23 mouse cellular contexts compared by ENCODE assay signal in the genomic region with DNA sequence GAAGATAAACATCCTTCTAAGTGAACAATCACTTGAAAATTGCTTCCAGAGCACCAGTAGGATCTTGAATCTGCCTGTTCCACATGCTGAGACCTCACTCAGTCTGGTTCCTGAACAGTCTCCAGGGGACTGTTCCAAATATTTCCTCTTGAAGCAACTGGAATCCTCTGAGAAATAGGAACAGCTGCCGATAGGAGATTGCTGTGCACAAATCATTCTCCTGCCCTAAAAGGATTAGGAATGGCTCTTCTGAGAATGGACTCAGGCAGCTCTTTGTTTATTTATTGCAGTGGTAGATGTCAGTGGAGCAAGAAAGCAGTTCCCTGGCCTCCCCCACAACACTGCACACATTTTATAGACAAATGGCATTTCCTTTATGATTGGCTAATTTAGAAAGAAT. TPM values are rescaled to one million over a fixed set of nuclear protein-coding genes. Genes with fewer than 3 reads are reported as not detected.
DNase-seq lines count a peak whose midpoint lies in the region; ATAC-seq and TF ChIP-seq lines count a peak whose summit lies in the region.
"Had no signal": no experiment of that assay in that cellular context is flagged by ENCODE, and none has a peak within 500 bp of the region (broad histone marks: within the 10 kb centered on the region; RNA-seq: fewer than 3 reads in every experiment).

No protein-coding gene starts in this region.

- ATAC-seq in limb, embryonic 14.5 days (ENCODE audit: low FRiP score, low read depth): peak; percentile 19; the same call in 1 of the 2 replicates
- ATAC-seq in midbrain, embryonic 12.5 days (ENCODE audit: low FRiP score, low read depth): peak; percentile 30; the same call in 1 of the 2 replicates
- ATAC-seq in midbrain, embryonic 15.5 days (replicated peaks): no peak
- ATAC-seq in midbrain, embryonic 14.5 days (ENCODE audit: low FRiP score, low TSS enrichment): no peak
- ATAC-seq: forebrain, embryonic 14.5 days; inflammation-experienced regulatory T-cells, adult 6 months had no signal

- no peaks in the 10 kb centered on the region for H3K27me3 ChIP-seq in limb, embryonic 14.5 days (ENCODE audit: control insufficient read depth, insufficient read depth, low read length)
- no peaks in the 10 kb centered on the region for H3K27me3 ChIP-seq in limb, embryonic 10.5 days (ENCODE audit: low read depth, poor library complexity, severe bottlenecking)
- H3K27me3 ChIP-seq in midbrain, embryonic 12.5 days: no peaks in the 10 kb centered on the region
- no peaks in the 10 kb centered on the region for H3K27me3 ChIP-seq in midbrain, embryonic 15.5 days (replicated peaks)
- H3K27me3 ChIP-seq in midbrain, embryonic 14.5 days (ENCODE audit: control insufficient read depth, insufficient read depth, low read length): no peaks in the 10 kb centered on the region
- H3K27me3 ChIP-seq: embryonic facial prominence, embryonic 15.5 days; hindbrain, embryonic 13.5 days had no signal

- 13% methylated on average over 1 of the region's 1 CpGs for WGBS in limb, embryonic 14.5 days
- 27% methylated on average over 1 of the region's 1 CpGs for WGBS in limb, embryonic 10.5 days
- WGBS in midbrain, embryonic 12.5 days: 30% methylated on average over 1 of the region's 1 CpGs
- 19% methylated on average over 1 of the region's 1 CpGs for WGBS in midbrain, embryonic 15.5 days
- WGBS in midbrain, embryonic 14.5 days: 14% methylated on average over 1 of the region's 1 CpGs

- H3K4me3 ChIP-seq in limb, embryonic 14.5 days (replicated peaks; ENCODE audit: low read length): no peak overlapping the region
- no peak overlapping the region for H3K4me3 ChIP-seq in limb, embryonic 10.5 days
- no peak overlapping the region for H3K4me3 ChIP-seq in midbrain, embryonic 12.5 days
- no peak overlapping the region for H3K4me3 ChIP-seq in midbrain, embryonic 15.5 days
- no peak overlapping the region for H3K4me3 ChIP-seq in midbrain, embryonic 14.5 days (replicated peaks; ENCODE audit: low read depth, low read length)
- H3K4me3 ChIP-seq: embryonic facial prominence, embryonic 15.5 days; gastrocnemius, adult 2 months; hindbrain, embryonic 13.5 days; left cerebral cortex, adult 2 months had no signal

- TF ChIP-seq POLR2A in limb, embryonic 14.5 days (IDR thresholded peaks at IDR 0.05; ENCODE audit: borderline replicate concordance, extremely low read depth, insufficient read depth, insufficient read length): no peak

- no peaks in the 10 kb centered on the region for H3K9me3 ChIP-seq in limb, embryonic 14.5 days (ENCODE audit: control insufficient read depth, low read length)
- H3K9me3 ChIP-seq in limb, embryonic 10.5 days (replicated peaks): no peaks in the 10 kb centered on the region
- no peaks in the 10 kb centered on the region for H3K9me3 ChIP-seq in midbrain, embryonic 12.5 days
- no peaks in the 10 kb centered on the region for H3K9me3 ChIP-seq in midbrain, embryonic 15.5 days
- no peaks in the 10 kb centered on the region for H3K9me3 ChIP-seq in midbrain, embryonic 14.5 days (ENCODE audit: control insufficient read depth, low read length)
- H3K9me3 ChIP-seq: embryonic facial prominence, embryonic 15.5 days; hindbrain, embryonic 13.5 days had no signal

- no peak overlapping the region for H3K4me2 ChIP-seq in limb, embryonic 14.5 days (replicated peaks; ENCODE audit: low read depth, low read length, severe bottlenecking)
- H3K4me2 ChIP-seq in midbrain, embryonic 12.5 days (replicated peaks): no peak overlapping the region
- H3K4me2 ChIP-seq in midbrain, embryonic 15.5 days: no peak overlapping the region
- H3K4me2 ChIP-seq in midbrain, embryonic 14.5 days (ENCODE audit: low read length): no peak overlapping the region
- H3K4me2 ChIP-seq: embryonic facial prominence, embryonic 15.5 days; heart, embryonic 11.5 days; hindbrain, embryonic 13.5 days had no signal

- H3K36me3 ChIP-seq in limb, embryonic 14.5 days (ENCODE audit: control insufficient read depth, insufficient read depth, low read length): no peaks in the 10 kb centered on the region
- H3K36me3 ChIP-seq in limb, embryonic 10.5 days: no peaks in the 10 kb centered on the region
- H3K36me3 ChIP-seq in midbrain, embryonic 12.5 days: no peaks in the 10 kb centered on the region
- no peaks in the 10 kb centered on the region for H3K36me3 ChIP-seq in midbrain, embryonic 15.5 days (replicated peaks)
- no peaks in the 10 kb centered on the region for H3K36me3 ChIP-seq in midbrain, embryonic 14.5 days (ENCODE audit: control insufficient read depth, insufficient read depth, low read length)
- H3K36me3 ChIP-seq: embryonic facial prominence, embryonic 15.5 days; hindbrain, embryonic 13.5 days had no signal

- H3K4me1 ChIP-seq in limb, embryonic 14.5 days (ENCODE audit: control insufficient read depth, insufficient read depth, low read length): no peaks in the 10 kb centered on the region
- H3K4me1 ChIP-seq in limb, embryonic 10.5 days: no peaks in the 10 kb centered on the region
- H3K4me1 ChIP-seq in midbrain, embryonic 12.5 days: no peaks in the 10 kb centered on the region
- H3K4me1 ChIP-seq in midbrain, embryonic 15.5 days: no peaks in the 10 kb centered on the region
- no peaks in the 10 kb centered on the region for H3K4me1 ChIP-seq in midbrain, embryonic 14.5 days (ENCODE audit: control insufficient read depth, insufficient read depth, low read length)
- H3K4me1 ChIP-seq: embryonic facial prominence, embryonic 15.5 days; hindbrain, embryonic 13.5 days had no signal

- DNase-seq in embryo, embryonic 11 days: peak; percentile 11
- no peak for DNase-seq in embryo, embryonic 9.5 days (ENCODE audit: extremely low spot score)
- peak; percentile 23 for DNase-seq in limb, embryonic 14.5 days (ENCODE audit: low spot score)
- no peak for DNase-seq in limb, embryonic 10.5 days (ENCODE audit: low spot score)
- peak; percentile 32 for DNase-seq in midbrain, embryonic 14.5 days
- DNase-seq in cerebellum, postnatal 4 days (ENCODE audit: low spot score in 2 of 2): no peak
- DNase-seq: adrenal gland, postnatal 10 days; cerebellum, adult 9-10 months; gastrocnemius, adult 2 months; kidney, adult 18-20 months; left cerebral cortex, postnatal 4 days; right cerebral cortex, adult 18-20 months; right cerebral cortex, postnatal 4 days; thymus, postnatal 14 days had no signal

- no peak overlapping the region for H3K9ac ChIP-seq in limb, embryonic 14.5 days (ENCODE audit: low read depth, low read length, severe bottlenecking)
- H3K9ac ChIP-seq in midbrain, embryonic 12.5 days (replicated peaks): no peak overlapping the region
- no peak overlapping the region for H3K9ac ChIP-seq in midbrain, embryonic 15.5 days
- H3K9ac ChIP-seq in midbrain, embryonic 14.5 days (replicated peaks; ENCODE audit: low read length): no peak overlapping the region
- H3K9ac ChIP-seq: embryonic facial prominence, embryonic 15.5 days; hindbrain, embryonic 13.5 days had no signal

- H3K27ac ChIP-seq in limb, embryonic 14.5 days (replicated peaks; ENCODE audit: low read depth, low read length): no peak overlapping the region
- H3K27ac ChIP-seq in limb, embryonic 10.5 days: no peak overlapping the region
- no peak overlapping the region for H3K27ac ChIP-seq in midbrain, embryonic 12.5 days (replicated peaks)
- no peak overlapping the region for H3K27ac ChIP-seq in midbrain, embryonic 15.5 days
- H3K27ac ChIP-seq in midbrain, embryonic 14.5 days (replicated peaks; ENCODE audit: low read depth, low read length): no peak overlapping the region
- H3K27ac ChIP-seq: embryonic facial prominence, embryonic 15.5 days; gastrocnemius, adult 2 months; hindbrain, embryonic 13.5 days; left cerebral cortex, adult 2 months had no signal

RNA-seq across cellular contexts. Expression of a gene that starts 10.9 kb away (rescaled TPM):
- 9.2 and 10.3 TPM in 2 replicates for polyA plus RNA-seq in limb, embryonic 14.5 days (2012; rRNA removed)
- polyA plus RNA-seq in limb, embryonic 14.5 days (2014; fragmentation: Nextera tagmentation; extraction: Ambion mirVana): 5.4 and 6.6 TPM in 2 replicates
- polyA plus RNA-seq in limb, embryonic 10.5 days (2016; fragmentation: Nextera tagmentation; extraction: Ambion mirVana): 1.6 and 2.3 TPM in 2 replicates
- 12.3 and 13.2 TPM in 2 replicates for polyA plus RNA-seq in midbrain, embryonic 12.5 days (2016; fragmentation: Nextera tagmentation; extraction: Ambion mirVana)
- 14.4 and 15.5 TPM in 2 replicates for polyA plus RNA-seq in midbrain, embryonic 15.5 days (2015; fragmentation: Nextera tagmentation; extraction: Ambion mirVana)
- 22.0 and 27.6 TPM in 2 replicates for polyA plus RNA-seq in midbrain, embryonic 14.5 days (2014; fragmentation: Nextera tagmentation; extraction: Ambion mirVana)
- polyA plus RNA-seq: liver, adult 2 months had no signal

Comparison
In these comparisons a context has a peak if more than half of its experiments do, and no peak if none do; other contexts are left out.
1. DNase-seq: peak in embryo, embryonic 11 days (single experiment), limb, embryonic 14.5 days (single experiment) and midbrain, embryonic 14.5 days (single experiment); none in embryo, embryonic 9.5 days (single experiment), limb, embryonic 10.5 days (single experiment) and cerebellum, postnatal 4 days (0 of 2).
2. ATAC-seq: peak in limb, embryonic 14.5 days (single experiment) and midbrain, embryonic 12.5 days (single experiment); none in midbrain, embryonic 15.5 days (single experiment) and midbrain, embryonic 14.5 days (single experiment).